Mouse (Mus musculus) limb, embryonic 12.5 days (tissue): ENCODE measurements at regions not wholly inside any gene's neighbourhood (a gene's known extent, or its start where the extent isn't known, plus 50 kb on each side); places are given as distances from the start of the nearest gene placed in this dataset.

Experiments
- ATAC-seq: fragments of 200-750 bp; cut with Nextera tagmentation; 2 replicates; pipeline ENCODE4 v1.8.0; 2017; ENCODE audit warnings: low read depth, moderate TSS enrichment; ENCODE audit not compliant: insufficient number of reproducible peaks, insufficient read depth, low FRiP score, low TSS enrichment
- H3K27ac ChIP-seq: fragments of 300-500 bp; sonication (generic); 2 replicates; pipeline ENCODE4 v1.5.1; 2016; ENCODE audit warnings: mild to moderate bottlenecking, moderate library complexity
- H3K27me3 ChIP-seq: fragments of 300-500 bp; sonication (generic); 2 replicates; pipeline ENCODE4 v1.6.1; 2016; ENCODE audit warnings: mild to moderate bottlenecking, moderate library complexity
- H3K36me3 ChIP-seq: fragments of 300-500 bp; sonication (generic); 2 replicates; pipeline ENCODE4 v1.6.1; 2016; ENCODE audit warnings: mild to moderate bottlenecking, moderate library complexity
- H3K4me1 ChIP-seq: fragments of 300-500 bp; sonication (generic); replicated peaks from 2 replicates; pipeline ENCODE4 v1.6.1; 2016
- H3K4me2 ChIP-seq: fragments of 300-500 bp; sonication (generic); 2 replicates; pipeline ENCODE4 v1.6.1; 2016; ENCODE audit warnings: mild to moderate bottlenecking, moderate library complexity
- H3K4me3 ChIP-seq: fragments of 300-500 bp; sonication (generic); replicated peaks from 2 replicates; pipeline ENCODE4 v1.5.1; 2016; ENCODE audit warnings: mild to moderate bottlenecking
- H3K9ac ChIP-seq: fragments of 300-500 bp; sonication (generic); replicated peaks from 2 replicates; pipeline ENCODE4 v1.6.1; 2016; ENCODE audit warnings: mild to moderate bottlenecking, moderate library complexity
- H3K9me3 ChIP-seq: fragments of 300-500 bp; sonication (generic); 2 replicates; pipeline ENCODE4 v1.6.1; 2016; ENCODE audit warnings: mild to moderate bottlenecking, moderate library complexity
- WGBS: fragments of 180-500 bp; shearing (Covaris S2); methylation state at CpG from one replicate; pipeline ENCODE4 v1.1.7; 2016; 5-methylcytosine and 5-hydroxymethylcytosine counted together

GRCm38 (mm10) chr10:118087570-118088340, 53.9 kb upstream of the Mdm1 start:
- ATAC-seq: no peak
- no peaks in the 10 kb centered on the region for H3K36me3 ChIP-seq
- no peaks in the 10 kb centered on the region for H3K4me1 ChIP-seq
- H3K4me3 ChIP-seq: no peak overlapping the region
- H3K27me3 ChIP-seq: no peaks in the 10 kb centered on the region
- no peak overlapping the region for H3K9ac ChIP-seq
- no peak overlapping the region; the same call in 1 of the 2 replicates for H3K4me2 ChIP-seq
- H3K27ac ChIP-seq: no peak overlapping the region
- 29% methylated on average over 12 of the region's 12 CpGs for WGBS
- no peaks in the 10 kb centered on the region for H3K9me3 ChIP-seq

GRCm38 (mm10) chr10:118088499-118088898, 53.1 kb upstream of the Mdm1 start:
- WGBS: 48% methylated on average over 2 of the region's 2 CpGs
- H3K9ac ChIP-seq: no peak overlapping the region
- no peak overlapping the region for H3K27ac ChIP-seq
- no peak for ATAC-seq
- H3K4me3 ChIP-seq: no peak overlapping the region
- no peaks in the 10 kb centered on the region for H3K9me3 ChIP-seq
- H3K27me3 ChIP-seq: no peaks in the 10 kb centered on the region
- no peaks in the 10 kb centered on the region for H3K4me1 ChIP-seq
- no peak overlapping the region for H3K4me2 ChIP-seq
- no peaks in the 10 kb centered on the region for H3K36me3 ChIP-seq

- H3K27me3 ChIP-seq: no peaks in the 10 kb centered on the region
- H3K36me3 ChIP-seq: no peaks in the 10 kb centered on the region
- no peak overlapping the region for H3K4me3 ChIP-seq
- no peak overlapping the region for H3K27ac ChIP-seq
- no peak for ATAC-seq
- no peak overlapping the region for H3K9ac ChIP-seq
- no peaks in the 10 kb centered on the region for H3K4me1 ChIP-seq
- no peak overlapping the region for H3K4me2 ChIP-seq
- WGBS: 82% methylated on average over 6 of the region's 6 CpGs
- H3K9me3 ChIP-seq: no peaks in the 10 kb centered on the region
Observed at GRCm38 (mm10) chr10:118089879-118090278, 51.7 kb upstream of the Mdm1 start.

GRCm38 (mm10) chr10:118091476-118091875, 50.1 kb upstream of the Mdm1 start:
- Histone ChIP-seq H3K4me3 (no peak overlapping the region), H3K4me2 (no peak overlapping the region), H3K27me3 (no peaks in the 10 kb centered on the region), H3K9ac (no peak overlapping the region), H3K27ac (no peak overlapping the region), H3K36me3 (no peaks in the 10 kb centered on the region), H3K4me1 (no peaks in the 10 kb centered on the region), H3K9me3 (no peaks in the 10 kb centered on the region)
- WGBS: 93% methylated on average over 12 of the region's 12 CpGs
- no peak for ATAC-seq
